Mouse (Mus musculus) mature B cell (primary cell): ENCODE data around the gene Ddx1.

ENCODE experiments used
- in situ Hi-C: fragments of 300-500 bp; cut with MboI; formaldehyde crosslinking; loops from 2 replicates; pipeline ENCODE4 v1.14.3; 2019

The Ddx1 gene

GRCm38 (mm10) chr12:13248691-13249572, at the start of gene Ddx1:
Gene Ddx1, minus strand, starts transcription at chr12:13249213.
- in situ Hi-C loops = no loop called here

GRCm38 (mm10) chr12:13293421-13293881, 44.4 kb upstream of the Ddx1 start:
- in situ Hi-C loops = no loop called here

DNA sequence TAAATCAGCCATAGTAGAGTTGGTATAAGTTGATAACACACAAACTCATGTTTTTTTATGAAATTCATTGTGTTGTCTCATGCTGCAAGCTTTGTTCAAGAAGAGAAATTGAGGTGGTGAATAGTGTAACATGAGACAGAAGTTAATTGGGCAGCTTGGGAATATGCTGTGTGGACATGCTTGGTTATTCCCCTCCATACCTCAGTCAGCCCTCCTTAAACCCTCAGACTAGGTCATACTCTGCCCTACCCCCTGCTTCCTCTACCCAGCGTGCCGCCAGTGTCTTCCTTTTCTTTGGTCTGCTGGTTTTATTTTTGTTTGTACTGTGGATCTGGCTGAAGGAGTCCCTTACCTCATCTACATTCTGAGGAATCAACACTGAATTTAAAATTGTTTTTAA, 42.4 kb upstream of the Ddx1 start:
- in situ Hi-C loops = no loop called here

DNA sequence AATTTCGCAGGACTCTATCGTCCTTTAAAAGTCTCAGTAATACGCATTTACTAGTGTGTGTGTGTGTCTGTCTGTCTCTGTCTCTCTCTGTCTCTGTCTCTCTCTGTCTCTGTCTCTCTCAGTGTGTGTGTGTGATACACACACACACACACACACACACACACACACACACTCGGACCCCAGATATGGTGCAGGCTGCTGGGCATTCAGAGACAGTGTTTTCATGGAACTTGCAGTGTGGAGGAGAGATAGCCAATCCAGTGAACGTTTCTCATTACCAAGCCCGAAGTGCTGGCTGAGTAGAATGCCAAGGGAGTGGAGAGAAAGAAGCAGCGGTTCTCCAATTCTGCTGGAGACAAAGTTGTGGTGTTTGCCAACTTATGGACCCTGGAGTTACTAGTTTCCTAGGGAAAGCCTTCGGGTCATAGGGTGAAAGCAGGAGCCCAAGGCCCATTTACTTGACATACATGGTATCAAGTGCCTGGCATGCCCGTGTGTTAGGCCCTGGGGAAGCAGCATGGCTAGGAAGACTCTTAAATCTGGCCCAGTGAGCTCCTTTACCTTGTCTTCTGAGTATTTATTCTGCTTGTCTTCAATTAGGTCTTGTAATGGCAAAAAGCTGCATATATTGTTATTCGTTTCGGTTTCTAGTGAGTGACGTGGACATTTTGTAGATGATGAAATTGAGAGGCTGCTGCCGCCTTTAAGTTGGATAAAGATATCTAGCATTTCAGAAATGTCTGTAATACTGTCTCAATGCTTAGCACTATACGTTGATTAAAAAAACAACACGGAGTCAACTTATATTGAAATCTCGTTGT, 20.8 kb upstream of the Ddx1 start:
- in situ Hi-C loops = no loop called here

DNA sequence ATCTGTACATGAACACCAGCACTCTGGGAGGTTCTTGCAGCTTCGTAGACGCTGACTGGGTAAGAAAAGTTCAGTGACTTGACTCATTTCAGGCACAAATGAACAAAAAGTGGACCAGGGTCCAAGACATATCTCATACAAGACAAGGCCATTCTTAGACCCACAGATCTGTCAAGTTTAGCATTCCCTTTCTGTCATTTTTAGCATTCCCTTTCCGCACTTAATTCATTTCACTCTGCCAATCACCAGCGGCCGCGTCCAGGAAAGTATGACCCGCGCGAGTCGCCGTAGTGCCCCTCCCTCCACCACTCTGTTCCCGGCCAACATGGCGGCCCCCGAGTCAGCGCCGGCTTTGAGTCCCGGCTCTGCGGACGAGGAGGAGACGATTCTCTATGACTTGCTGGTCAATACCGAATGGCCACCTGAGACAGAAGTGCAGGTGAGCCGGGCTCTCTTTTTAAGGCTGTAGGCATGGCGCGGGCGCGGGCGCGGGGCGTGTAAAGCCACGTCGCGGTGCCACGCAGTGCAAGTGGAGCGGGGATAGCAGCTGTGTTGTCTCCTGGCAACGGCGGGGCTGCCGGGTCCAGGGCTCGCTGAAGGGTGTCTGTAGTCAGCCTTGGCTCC, 19.9 kb upstream of the Ddx1 start, which contains the start of gene Nbas:
Gene Nbas (plus strand): TSS at position 308 of the 624 bp plus-strand sequence.
- in situ Hi-C loops = no loop called here

DNA sequence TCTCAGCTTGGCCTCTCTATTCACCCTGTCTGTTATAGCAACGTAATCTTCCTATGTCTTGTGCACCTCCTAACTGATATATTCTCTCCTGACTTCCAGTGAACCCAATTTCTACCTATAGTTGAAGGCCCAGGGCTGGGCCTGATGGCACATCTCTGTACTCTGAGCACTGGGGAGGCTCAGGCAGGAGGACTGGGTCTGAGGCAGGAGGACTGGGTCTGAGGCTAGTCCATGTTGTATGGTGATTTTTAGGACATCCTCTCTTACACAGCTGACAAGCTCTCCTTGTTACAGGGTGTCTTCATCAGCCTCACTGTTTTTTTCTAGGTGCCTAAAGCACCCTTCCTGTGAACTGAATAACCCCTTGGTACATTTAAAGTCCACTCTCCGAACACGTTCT, 19.4 kb upstream of the Ddx1 start:
- in situ Hi-C loops = no loop called here

- in situ Hi-C loops = no loop called here
Observed at GRCm38 (mm10) chr12:13255701-13256100, 6.7 kb upstream of the Ddx1 start.

DNA sequence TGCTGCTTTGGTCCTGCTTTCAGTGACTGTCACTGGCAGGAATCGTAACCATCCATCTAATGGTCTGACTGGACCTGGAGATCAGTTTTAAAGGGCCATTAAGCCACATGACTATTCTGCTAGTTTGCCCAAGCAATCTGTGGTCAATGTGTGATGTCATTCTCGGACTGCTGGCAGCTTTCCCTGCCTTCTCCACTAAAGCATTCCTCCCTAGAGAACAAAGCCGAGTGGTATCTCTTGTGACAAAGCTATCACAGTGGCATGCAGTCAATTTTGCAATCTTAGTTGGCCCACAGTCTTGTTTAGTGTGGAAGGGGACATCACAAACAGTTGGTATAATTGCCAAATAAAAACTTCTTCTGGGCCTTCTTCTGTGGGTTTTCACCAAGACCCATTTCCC, 6.1 kb upstream of the Ddx1 start:
- in situ Hi-C loops = no loop called here

DNA sequence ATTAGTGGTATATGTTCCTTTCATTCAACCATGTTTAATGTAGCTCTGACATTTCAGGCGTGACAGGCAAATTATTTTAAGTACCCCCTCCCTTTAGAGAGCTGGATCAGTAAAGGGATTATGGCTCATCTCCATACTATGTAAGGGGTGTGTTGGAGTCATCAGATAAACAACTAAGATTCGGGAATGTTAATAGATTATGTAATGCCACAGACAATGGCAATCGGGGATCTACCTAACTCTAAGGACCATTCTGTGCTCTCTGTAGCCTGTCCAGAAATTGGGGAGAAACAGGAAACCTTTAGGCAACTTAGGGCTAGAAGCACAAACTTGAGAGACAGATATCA, 533 bp upstream of the Ddx1 start:
- in situ Hi-C loops = no loop called here

DNA sequence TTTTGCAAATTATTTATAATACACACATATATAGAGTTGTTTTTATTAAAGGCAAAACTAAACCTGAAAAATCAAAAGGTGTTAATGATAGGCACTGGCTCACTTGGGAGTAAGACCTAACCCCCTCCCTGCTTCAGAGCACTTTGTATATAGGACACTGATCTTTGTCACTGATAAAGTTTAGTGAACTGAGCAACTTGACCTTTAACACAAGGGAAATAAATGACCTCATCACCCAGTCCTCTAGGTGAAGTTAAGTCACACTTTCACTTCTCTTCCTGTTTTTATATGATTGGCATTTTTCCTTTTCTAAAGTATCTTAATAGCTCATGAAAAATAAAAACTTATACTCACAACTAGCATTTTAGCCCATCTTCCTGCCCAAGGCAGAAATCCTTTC, 6.6 kb downstream of the Ddx1 start:
- in situ Hi-C loops = no loop called here

DNA sequence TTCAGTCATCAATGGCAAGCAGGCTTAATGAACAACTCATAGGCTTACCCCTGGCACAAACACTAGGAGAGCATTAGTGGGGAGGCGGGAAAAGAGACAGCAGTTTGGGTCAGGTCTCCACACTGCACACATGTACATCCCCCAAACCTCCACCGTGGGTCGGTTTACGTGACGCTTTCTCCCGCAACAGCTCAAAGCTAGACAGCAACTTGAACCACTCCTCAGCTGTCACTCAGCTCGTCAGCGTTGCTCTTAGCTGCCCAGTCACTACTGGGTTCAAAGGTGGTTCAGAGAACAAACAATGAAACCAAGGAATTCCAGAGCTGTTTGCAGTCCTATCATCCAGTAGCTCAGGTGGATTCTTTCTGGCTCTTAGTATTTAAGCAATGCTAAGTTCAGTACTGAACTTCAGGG, 30.9 kb downstream of the Ddx1 start:
- in situ Hi-C loops = loop anchor here (10.0 kb wide), 1 partner anchor 803 kb away; no protein-coding TSS in a partner anchor

DNA sequence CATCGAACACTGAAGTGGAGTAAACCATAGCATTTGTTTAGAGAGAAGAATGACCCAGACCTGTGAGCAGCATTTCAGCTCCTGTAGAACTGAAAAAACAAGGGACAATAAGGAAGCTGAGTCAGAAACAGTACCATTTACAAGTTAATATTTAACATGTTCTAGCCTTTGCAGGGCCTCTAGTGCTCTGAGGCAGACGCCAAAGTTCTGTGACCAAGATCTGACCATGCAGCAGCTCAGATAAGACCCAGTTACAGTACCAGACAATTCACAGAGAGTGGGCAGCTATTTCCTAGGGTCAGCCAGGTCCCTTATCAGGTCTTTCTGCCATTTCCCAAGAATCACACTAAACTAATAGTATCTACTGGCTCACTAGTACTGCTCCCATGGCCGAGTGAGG, 31.4 kb downstream of the Ddx1 start:
- in situ Hi-C loops = loop anchor here (10.0 kb wide), 1 partner anchor 803 kb away; no protein-coding TSS in a partner anchor

DNA sequence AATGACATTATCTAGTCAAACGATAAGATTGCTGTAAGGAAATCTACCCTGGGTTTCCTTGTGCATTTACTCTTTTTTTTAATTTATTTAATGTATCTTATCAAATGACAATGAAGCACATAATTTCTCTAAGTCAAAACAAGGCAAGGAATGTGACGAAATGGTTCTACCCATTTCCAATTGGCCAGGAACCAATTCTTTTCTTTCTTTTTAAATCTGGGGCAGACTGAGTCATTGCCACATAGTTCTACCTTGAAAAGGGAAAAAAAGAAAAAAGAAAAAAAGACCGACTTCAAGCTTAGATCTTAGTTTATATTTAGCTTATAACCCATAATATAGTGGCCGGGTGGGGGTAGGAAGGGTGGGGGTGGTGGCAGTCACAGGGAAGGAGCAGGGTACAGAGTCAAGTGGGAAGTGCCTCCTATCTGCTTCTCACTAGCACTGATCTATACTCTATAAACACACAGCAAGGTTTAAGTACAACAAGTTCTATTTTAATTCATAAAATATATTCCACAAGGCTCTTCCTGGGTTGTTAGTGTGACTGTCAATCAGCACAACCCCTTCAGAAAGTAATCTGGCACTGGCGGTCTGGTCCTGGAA, 32.4 kb downstream of the Ddx1 start:
- in situ Hi-C loops = loop anchor here (10.0 kb wide), 1 partner anchor 802 kb away; no protein-coding TSS in a partner anchor

DNA sequence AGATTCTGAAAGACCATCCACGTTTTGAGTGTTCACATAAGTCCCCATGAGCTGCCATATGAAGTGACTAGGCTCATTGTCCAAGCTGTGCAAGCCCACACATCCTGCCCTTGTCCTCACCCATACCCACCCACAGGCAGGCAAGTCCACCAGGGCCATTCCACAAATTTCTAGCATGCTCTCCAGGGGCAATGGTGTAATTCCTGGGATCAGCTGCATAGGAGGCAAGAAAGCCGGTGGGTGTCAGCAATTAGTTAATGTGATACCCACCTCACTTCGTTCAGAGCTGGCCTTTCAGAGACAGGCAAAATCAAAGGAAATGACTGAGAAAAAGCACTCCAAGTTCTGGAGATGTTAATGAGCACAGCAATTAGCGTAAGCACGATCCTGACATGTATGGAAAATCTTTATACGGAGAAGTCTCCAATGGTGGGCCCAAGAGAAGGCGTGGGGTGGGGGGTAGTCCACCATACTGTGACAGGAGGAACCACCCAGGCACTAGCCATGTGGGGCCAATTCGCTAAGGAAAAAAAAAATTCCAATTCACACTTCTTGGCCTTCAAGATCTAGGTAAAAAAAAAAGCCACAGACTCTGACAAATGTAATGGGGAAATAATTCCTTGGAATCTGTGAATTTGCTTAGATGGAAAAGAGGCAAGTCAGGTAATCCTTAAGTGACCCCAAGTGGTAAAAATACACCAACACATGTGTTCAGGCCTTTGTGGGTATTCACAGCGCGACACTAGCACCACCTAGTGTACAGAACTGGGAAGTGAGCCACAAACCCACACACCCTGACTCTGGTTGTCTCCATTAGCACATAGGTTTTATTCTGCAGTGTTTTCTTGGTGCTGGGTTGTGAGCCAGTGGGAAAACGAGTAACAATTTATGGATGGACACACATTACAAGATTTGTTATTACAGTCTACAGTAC, 34.4 kb downstream of the Ddx1 start:
- in situ Hi-C loops = loop anchor here (10.0 kb wide), 1 partner anchor 800 kb away; no protein-coding TSS in a partner anchor

GRCm38 (mm10) chr12:13211746-13212482, 37.1 kb downstream of the Ddx1 start:
- in situ Hi-C loops = loop anchor here (10.0 kb wide), 1 partner anchor 797 kb away; no protein-coding TSS in a partner anchor

GRCm38 (mm10) chr12:13209692-13210377, 39.2 kb downstream of the Ddx1 start:
- in situ Hi-C loops = loop anchor here (10.0 kb wide), 1 partner anchor 795 kb away; no protein-coding TSS in a partner anchor

DNA sequence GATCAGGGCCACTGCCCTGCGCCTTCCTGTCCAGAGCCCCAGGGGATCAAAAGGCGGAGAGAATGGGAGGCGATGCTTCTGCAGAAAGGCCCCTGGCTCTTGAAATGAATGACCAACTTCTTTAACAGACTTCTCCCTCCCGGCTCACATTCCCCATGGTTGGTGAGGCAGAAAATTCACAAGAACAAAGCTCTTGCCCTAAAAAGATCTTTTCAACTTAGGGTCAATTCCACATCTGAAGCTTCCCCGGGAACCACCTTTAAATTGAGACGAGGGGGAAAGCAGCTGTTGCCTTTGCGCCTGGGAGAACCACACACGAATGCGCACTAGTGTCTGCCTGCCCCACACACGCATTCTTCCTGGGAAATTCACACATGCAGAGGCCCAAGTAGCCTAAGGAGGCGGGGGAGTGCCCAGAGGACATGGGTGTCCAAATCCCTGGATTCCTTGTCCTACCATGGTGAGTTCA, 40.0 kb downstream of the Ddx1 start:
- in situ Hi-C loops = no loop called here

DNA sequence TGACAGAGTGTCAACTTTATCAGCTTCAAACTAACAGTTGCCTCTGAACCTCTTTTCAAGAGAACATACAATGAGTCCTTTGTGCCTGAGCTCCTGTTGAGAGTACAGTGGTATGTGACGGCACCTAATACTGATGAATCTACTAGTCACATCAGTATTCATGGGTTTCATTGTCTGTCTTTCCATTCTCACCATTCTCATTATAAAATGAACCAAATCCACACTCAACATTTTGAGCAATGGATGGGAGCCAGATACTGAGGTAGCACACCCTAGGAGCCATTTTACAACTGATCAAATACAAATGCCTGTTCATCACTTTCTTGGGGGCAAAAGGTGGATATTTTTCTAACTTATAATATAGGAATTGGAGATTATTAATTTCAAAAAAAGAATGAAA, 40.5 kb downstream of the Ddx1 start:
- in situ Hi-C loops = no loop called here

DNA sequence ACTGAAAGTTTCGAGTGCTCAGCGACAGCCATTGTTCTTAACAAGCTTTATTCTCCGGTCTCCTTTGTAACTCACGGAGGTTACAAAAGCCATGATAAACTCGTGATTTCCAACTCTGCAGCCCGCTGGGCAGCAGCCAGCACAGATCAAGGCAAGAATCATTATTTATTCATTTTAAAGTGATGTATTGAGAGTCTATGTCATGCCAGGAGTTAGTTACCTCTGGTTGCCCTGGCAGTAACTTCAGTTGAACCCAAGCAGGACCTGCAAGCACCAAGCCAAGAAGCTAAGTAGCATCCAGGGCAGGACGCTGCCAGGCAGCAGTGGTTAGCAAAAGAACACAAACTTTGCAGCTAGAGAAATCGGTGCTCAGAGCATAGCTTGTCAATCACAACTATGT, 41.9 kb downstream of the Ddx1 start:
- in situ Hi-C loops = no loop called here
